Mouse (Mus musculus) lung, adult 2 months (tissue): Measurements from ENCODE around the gene Gse1.

Experiments
- CTCF ChIP-seq: fragments of 200-500 bp; IDR thresholded peaks from 2 replicates; pipeline ENCODE4 v1.5.1; 2011; ENCODE audit warnings: mild to moderate bottlenecking, low read length, control low read depth; ENCODE audit not compliant: insufficient read depth
- POLR2A ChIP-seq: fragments of 200-500 bp; IDR thresholded peaks from 2 replicates; pipeline ENCODE4 v1.6.1; 2011; ENCODE audit warnings: low read depth, mild to moderate bottlenecking, control low read depth, low read length, borderline replicate concordance; ENCODE audit errors: extremely low read depth

GRCm38 (mm10) chr8:120251411-120252035 lies 23.3 kb downstream of the Gse1 start:
- TF ChIP-seq POLR2A (no peak; the same call in 1 of the 2 replicates), CTCF (no peak)
